Mouse (Mus musculus): ENCODE data around the gene Txnip.

GRCm38 (mm10) chr3:96565105-96565504 lies 7.3 kb downstream of the Txnip start:
- no peak for TF ChIP-seq GATA1 (IDR thresholded peaks at IDR 0.05; ENCODE audit: borderline replicate concordance, low read length)
- TF ChIP-seq FLI1 (IDR thresholded peaks at IDR 0.05; ENCODE audit: low read length): no peak

All from megakaryocyte, embryonic 14.5 days (primary cell).